Mouse (Mus musculus) thymus, postnatal 14 days (tissue): ENCODE data around the gene Mn1.

Experiments
- DNase-seq: peaks from one replicate; pipeline ENCODE4 v3.0.0; 2021

Gene Mn1

DNA sequence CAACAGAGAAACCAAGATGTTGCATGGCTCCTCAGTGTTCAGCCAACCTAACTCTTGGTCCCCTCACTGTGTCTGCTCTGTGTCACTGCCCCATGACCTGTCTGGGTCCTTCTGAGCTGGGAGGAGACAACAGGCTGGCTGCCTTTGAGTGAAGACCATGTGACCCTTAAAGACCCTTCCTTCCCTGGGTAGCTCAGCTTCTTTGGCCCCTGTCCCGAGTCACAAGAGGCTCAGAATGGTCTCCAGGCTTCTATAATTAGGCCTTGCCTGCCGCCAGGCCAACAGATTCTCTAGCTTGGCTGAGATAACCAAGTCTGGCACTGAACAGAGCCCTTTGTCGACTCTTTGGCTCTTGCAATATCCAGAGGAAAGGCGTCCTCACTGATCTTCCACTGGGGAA is 73.4 kb downstream of the Mn1 start:
- no peak for DNase-seq

DNA sequence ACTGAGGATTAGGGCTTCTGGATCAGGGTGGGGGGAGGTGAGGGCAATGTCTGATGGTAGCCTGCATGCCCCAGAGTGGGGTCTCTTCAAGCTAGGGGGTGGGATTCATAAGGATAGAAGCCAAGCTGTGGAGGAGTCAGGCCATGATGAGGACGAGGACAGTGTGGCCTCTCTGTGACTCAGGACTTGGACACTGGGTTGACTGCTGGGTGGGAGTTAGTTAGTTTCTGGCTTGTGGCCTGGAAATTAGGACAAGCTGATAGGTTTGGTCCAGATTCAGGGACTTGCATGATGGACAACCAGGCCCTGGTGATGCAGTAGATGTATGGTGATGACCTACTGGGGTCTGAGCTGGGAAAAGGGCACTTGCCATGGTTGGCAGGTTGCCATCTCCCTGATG is 74.3 kb downstream of the Mn1 start:
- DNase-seq: no peak

DNA sequence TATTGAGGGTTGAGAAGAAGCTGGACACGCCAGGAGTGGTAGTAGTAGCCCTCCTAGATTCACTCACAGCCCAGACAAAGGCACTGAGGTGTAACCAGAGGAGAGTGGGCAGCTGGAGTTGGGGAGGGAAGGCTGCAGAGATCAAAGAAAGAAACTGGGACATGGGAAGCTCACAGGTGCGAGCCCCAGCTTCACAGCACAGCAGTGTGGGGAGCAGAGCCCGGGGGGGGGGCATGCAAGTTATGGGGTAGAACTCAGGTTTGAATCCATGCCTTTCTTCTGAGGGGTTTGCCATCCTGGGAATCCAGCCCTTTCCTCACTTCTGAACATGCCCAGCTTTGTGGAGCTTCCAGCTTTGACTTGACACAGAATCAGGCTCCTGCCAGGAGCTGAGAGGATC is 82.9 kb downstream of the Mn1 start:
- DNase-seq: peak; percentile 62

DNA sequence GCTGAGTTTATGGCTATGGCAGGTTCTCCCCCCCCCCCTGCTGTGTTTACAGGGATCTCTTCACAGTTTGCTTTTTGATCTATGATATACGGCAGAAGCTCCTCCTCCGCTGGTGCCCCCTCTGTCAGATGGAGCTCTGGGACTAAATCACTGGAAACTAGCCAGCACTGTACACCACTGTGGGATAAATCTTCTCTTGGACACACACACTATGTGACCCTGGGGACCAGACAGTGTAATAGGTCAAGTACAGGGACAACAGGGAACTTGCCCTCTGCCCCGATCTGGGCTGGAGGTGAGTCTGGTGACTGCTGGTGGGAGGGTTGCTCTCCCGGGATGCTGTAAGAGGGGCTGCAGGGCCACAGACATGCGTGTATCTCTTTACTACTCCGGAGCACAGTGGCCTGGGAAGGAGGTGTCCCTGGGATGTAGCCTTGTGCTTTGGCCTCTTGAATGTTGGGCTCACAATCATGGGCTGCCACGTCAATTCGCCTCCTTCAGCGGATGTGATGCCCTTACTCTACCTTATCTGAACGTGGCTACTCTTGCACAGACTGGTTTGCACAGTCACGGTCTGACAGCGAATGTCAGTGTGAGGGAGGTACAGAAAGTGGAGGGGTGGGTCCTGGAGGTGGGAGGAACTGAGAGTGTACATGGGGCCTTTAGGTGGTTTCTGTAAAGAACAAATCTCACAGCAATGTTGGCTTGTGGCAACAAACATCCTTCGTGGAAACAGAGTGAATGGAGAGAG is 84.7 kb downstream of the Mn1 start:
- no peak for DNase-seq

DNA sequence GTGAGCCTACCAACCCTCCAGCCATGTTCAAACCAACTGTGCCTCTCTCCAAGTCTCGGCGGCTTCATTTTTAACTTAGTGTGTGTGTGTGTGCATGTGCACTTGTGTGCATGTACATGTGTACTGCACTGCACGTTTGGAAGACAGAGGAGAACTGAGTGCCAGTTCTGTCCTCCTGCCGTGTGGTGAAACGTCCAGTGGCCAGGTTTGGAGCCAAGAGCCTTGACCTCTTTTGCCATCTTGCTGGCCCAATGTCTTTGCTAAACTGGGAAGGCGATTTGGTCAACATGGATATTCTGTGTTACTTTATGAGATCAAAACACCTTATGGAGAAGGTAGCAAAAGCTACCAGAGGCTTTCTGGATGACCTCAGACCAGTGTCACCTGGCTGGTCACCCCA is 88.1 kb downstream of the Mn1 start:
- DNase-seq: no peak

DNA sequence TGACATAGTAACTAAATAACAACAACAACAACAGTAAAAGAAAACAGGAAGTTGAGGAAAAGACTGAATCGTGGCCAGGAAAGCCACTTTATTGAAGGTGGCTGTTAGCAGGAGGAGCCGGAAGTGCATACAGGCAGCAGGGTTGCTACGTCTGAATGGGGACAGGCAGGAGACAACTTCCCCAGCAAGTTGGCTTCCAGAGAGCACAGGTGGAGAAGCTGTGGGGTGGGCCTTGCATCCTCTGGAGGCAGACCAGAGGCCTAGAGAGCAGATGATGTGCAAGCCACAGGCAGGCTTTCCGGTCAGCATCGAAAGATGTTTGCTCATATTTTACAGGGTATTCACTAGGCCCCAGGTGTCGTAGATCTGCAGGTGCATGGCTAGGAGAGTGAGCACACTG is 88.7 kb downstream of the Mn1 start:
- DNase-seq: peak; percentile 57

DNA sequence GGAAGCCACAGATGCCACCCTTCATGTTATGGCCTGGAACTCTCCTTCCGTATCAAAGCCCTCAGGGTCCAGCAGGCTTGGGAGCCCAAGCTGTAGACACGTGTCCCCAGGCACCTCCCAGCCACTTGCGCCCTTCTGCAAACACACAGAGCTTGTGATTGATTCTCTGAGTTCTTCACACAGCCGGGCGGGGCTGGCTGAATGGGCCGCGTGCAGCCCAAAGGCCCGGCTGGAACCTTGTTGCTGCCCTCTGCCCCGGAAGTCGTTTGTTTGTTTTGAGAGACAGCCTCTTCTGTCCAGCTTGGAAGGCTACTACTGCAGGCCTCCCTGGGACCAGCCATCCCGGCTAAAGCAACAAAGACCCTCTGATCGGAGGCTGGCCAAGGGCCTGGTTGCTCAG is 89.2 kb downstream of the Mn1 start:
- DNase-seq: peak; percentile 29
